In genomic region chr19:22103865-22104264, GRCm38 (mm10) we compare ENCODE assay signal across 35 mouse cellular contexts.
"Had no signal": no experiment of that assay in that cellular context is flagged by ENCODE, and none has a peak within 500 bp of the region (broad histone marks: within the 10 kb centered on the region; RNA-seq: fewer than 3 reads in every experiment).

No protein-coding gene starts in this region.

- H3K27ac ChIP-seq: heart, adult 2 months; heart, embryonic 10.5 days; heart, embryonic 13.5 days; heart, embryonic 15.5 days; hindbrain, embryonic 10.5 days; hindbrain, embryonic 12.5 days; hindbrain, embryonic 13.5 days; hindbrain, embryonic 14.5 days; hindbrain, embryonic 15.5 days; hindbrain, postnatal 0 days; intestine, embryonic 15.5 days; kidney, embryonic 15.5 days; kidney, postnatal 0 days; layer of hippocampus, adult 2 months had no signal

- H3K4me2 ChIP-seq: heart, embryonic 11.5 days; heart, embryonic 12.5 days; heart, embryonic 13.5 days; heart, embryonic 15.5 days; hindbrain, embryonic 12.5 days; hindbrain, embryonic 13.5 days; hindbrain, embryonic 14.5 days; hindbrain, embryonic 15.5 days; intestine, embryonic 15.5 days; kidney, embryonic 15.5 days had no signal

- H3K4me3 ChIP-seq: heart, adult 2 months; heart, embryonic 10.5 days; heart, embryonic 12.5 days; heart, embryonic 13.5 days; heart, embryonic 15.5 days; hindbrain, embryonic 10.5 days; hindbrain, embryonic 12.5 days; hindbrain, embryonic 13.5 days; hindbrain, embryonic 15.5 days; intestine, embryonic 15.5 days; kidney, embryonic 15.5 days; layer of hippocampus, adult 2 months had no signal

- H3K9ac ChIP-seq: heart, embryonic 12.5 days; heart, embryonic 13.5 days; heart, embryonic 15.5 days; hindbrain, embryonic 12.5 days; hindbrain, embryonic 13.5 days; hindbrain, embryonic 14.5 days; hindbrain, embryonic 15.5 days; intestine, embryonic 15.5 days; kidney, embryonic 15.5 days had no signal

- DNase-seq: heart, adult 2 months; heart, postnatal 10 days; heart, postnatal 14 days; heart, postnatal 36 days; heart, postnatal 4 days; kidney, adult 11 months; kidney, adult 18-20 months; kidney, adult 2 months; kidney, adult 8-10 months; kidney, adult 9 months; kidney, postnatal 10 days; kidney, postnatal 14 days; kidney, postnatal 25 days; kidney, postnatal 36 days; kidney, postnatal 4 days; layer of hippocampus, adult 9-11 months had no signal

- ATAC-seq: hindbrain, embryonic 16.5 days; hindbrain, postnatal 0 days; inflammation-experienced regulatory T-cells, adult 6 months; intestine, embryonic 15.5 days; intestine, embryonic 16.5 days; intestine, postnatal 0 days had no signal

- H3K4me1 ChIP-seq: heart, embryonic 10.5 days; heart, embryonic 12.5 days; heart, embryonic 13.5 days; heart, embryonic 15.5 days; hindbrain, embryonic 12.5 days; hindbrain, embryonic 15.5 days; intestine, embryonic 15.5 days; kidney, embryonic 15.5 days had no signal

- H3K36me3 ChIP-seq: heart, embryonic 10.5 days; heart, embryonic 12.5 days; heart, embryonic 13.5 days; heart, embryonic 15.5 days; hindbrain, embryonic 10.5 days; hindbrain, embryonic 12.5 days; hindbrain, embryonic 13.5 days; hindbrain, embryonic 15.5 days; intestine, embryonic 15.5 days; kidney, embryonic 15.5 days had no signal

- H3K27me3 ChIP-seq: heart, embryonic 12.5 days; heart, embryonic 13.5 days; heart, embryonic 15.5 days; hindbrain, embryonic 12.5 days; hindbrain, embryonic 13.5 days; hindbrain, embryonic 15.5 days; intestine, embryonic 15.5 days; kidney, embryonic 15.5 days had no signal

- H3K9me3 ChIP-seq: heart, embryonic 10.5 days; heart, embryonic 12.5 days; heart, embryonic 13.5 days; heart, embryonic 15.5 days; hindbrain, embryonic 10.5 days; hindbrain, embryonic 12.5 days; hindbrain, embryonic 13.5 days; hindbrain, embryonic 15.5 days; intestine, embryonic 15.5 days; kidney, embryonic 15.5 days had no signal
